In the genomic region with DNA sequence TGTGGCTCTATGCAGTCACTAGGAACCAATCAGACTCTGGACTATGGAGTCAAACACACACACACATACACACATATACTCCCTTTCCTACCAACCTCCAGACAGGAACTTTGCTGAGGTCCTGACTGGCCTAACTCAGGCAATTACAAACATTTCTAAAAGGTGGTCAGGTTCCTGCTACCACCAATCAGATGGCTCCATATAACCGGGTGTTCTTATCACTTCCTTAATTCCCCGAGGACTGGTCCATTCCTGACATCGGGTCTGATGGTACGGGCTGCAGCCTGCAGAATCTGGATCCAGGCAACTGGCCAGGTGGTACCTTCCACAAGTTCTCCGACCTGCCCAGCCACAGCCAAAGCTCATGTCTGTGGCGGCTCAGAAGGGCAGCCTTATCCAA, we compare ENCODE assay signal across 22 mouse cellular contexts.
DNase-seq lines count a peak whose midpoint lies in the region; ATAC-seq and TF ChIP-seq lines count a peak whose summit lies in the region.
"Had no signal": no experiment of that assay in that cellular context is flagged by ENCODE, and none has a peak within 500 bp of the region (broad histone marks: within the 10 kb centered on the region; RNA-seq: fewer than 3 reads in every experiment).

No protein-coding gene starts in this region.

- no peak overlapping the region for H3K4me3 ChIP-seq in forebrain, embryonic 11.5 days (ENCODE audit: low read depth, low read length)
- no peak overlapping the region for H3K4me3 ChIP-seq in forebrain, postnatal 0 days (ENCODE audit: low read depth, low read length)
- H3K4me3 ChIP-seq in heart, embryonic 10.5 days: no peak overlapping the region
- no peak overlapping the region for H3K4me3 ChIP-seq in MEL (ENCODE audit: control insufficient read depth in 1 of 2, insufficient read depth in 1 of 2, low read depth in 2 of 2, low read length in 2 of 2)
- no peak overlapping the region for H3K4me3 ChIP-seq in kidney, adult 2 months (ENCODE audit: insufficient read depth, low read depth, low read length)

- TF ChIP-seq EP300 in MEL (IDR thresholded peaks at IDR 0.05; ENCODE audit: low read depth in 1 of 2, low read length in 2 of 2): no peak

- no peak for TF ChIP-seq CTCF in forebrain, postnatal 0 days (IDR thresholded peaks at IDR 0.05; ENCODE audit: low read depth)
- no peak for TF ChIP-seq CTCF in MEL (IDR thresholded peaks at IDR 0.05 in 2 of 3, conservative IDR thresholded peaks at IDR 0.05 in 1 of 3; ENCODE audit: control insufficient read depth in 1 of 3, insufficient read depth in 1 of 3, low read depth in 2 of 3, low read length in 3 of 3, poor library complexity in 1 of 3, severe bottlenecking in 1 of 3)
- no peak for TF ChIP-seq CTCF in kidney, adult 2 months (conservative IDR thresholded peaks at IDR 0.05; ENCODE audit: insufficient read depth, insufficient read length, low read depth, low read length)

- no peak for TF ChIP-seq RAD21 in MEL (IDR thresholded peaks at IDR 0.05; ENCODE audit: low read depth, low read length)

- peak; percentile 26 for DNase-seq in forebrain, embryonic 11.5 days (ENCODE audit: low spot score)
- DNase-seq in forebrain, postnatal 0 days: no peak
- peak; percentile 75 for DNase-seq in heart, adult 11 months
- DNase-seq in heart, postnatal 36 days: no peak
- DNase-seq in heart, embryonic 10.5 days (ENCODE audit: low spot score): peak; percentile 58
- DNase-seq in heart, postnatal 10 days: no peak
- DNase-seq in MEL (ENCODE audit: low read depth, low spot score): peak; percentile 31
- DNase-seq in kidney, adult 2 months: no peak
- DNase-seq: adrenal gland, adult 2 months; adrenal gland, adult 8-10 months; adrenal gland, postnatal 10 days; adrenal gland, postnatal 14 days; adrenal gland, postnatal 25 days; adrenal gland, postnatal 36 days; cerebellum, adult 11 months; cerebellum, adult 11-12 months; cerebellum, adult 18-20 months had no signal

- TF ChIP-seq POLR2A in MEL (IDR thresholded peaks at IDR 0.05; ENCODE audit: control insufficient read depth in 1 of 2, insufficient read depth in 1 of 2, low read depth in 1 of 2, low read length in 2 of 2, poor library complexity in 1 of 2): no peak
- no peak for TF ChIP-seq POLR2A in kidney, adult 2 months (IDR thresholded peaks at IDR 0.05; ENCODE audit: low read depth, low read length)

- intact Hi-C loops in heart, postnatal 36 days (cut with DNase I): no loop called here
- intact Hi-C loops in heart, postnatal 10 days (cut with DNase I): no loop called here

- H3K36me3 ChIP-seq in forebrain, embryonic 11.5 days (ENCODE audit: control insufficient read depth, insufficient read depth, low read length): no peaks in the 10 kb centered on the region
- no peaks in the 10 kb centered on the region for H3K36me3 ChIP-seq in forebrain, postnatal 0 days (ENCODE audit: insufficient read depth)
- no peaks in the 10 kb centered on the region for H3K36me3 ChIP-seq in heart, embryonic 10.5 days
- H3K36me3 ChIP-seq in MEL (ENCODE audit: control insufficient read depth in 1 of 2, insufficient read depth in 2 of 2, low read length in 2 of 2): peaks cover 0 to 7% of the 10 kb centered on the region in 2 experiments; a peak in 2 of 4 replicates
- H3K36me3 ChIP-seq in kidney, adult 2 months (ENCODE audit: control insufficient read depth, insufficient read depth, low read length): no peaks in the 10 kb centered on the region
- H3K36me3 ChIP-seq: G1E had no signal

- no peak overlapping the region; the same call in 1 of the 2 replicates for H3K9ac ChIP-seq in forebrain, embryonic 11.5 days (ENCODE audit: low read length)
- no peak overlapping the region for H3K9ac ChIP-seq in forebrain, postnatal 0 days
- H3K9ac ChIP-seq in MEL (ENCODE audit: control insufficient read depth, low read depth, low read length, poor library complexity, severe bottlenecking): no peak overlapping the region

- H3K27me3 ChIP-seq in forebrain, embryonic 11.5 days (ENCODE audit: control insufficient read depth, insufficient read depth, low read length): no peaks in the 10 kb centered on the region
- no peaks in the 10 kb centered on the region for H3K27me3 ChIP-seq in forebrain, postnatal 0 days (ENCODE audit: insufficient read depth, low read length)
- H3K27me3 ChIP-seq in heart, embryonic 10.5 days (ENCODE audit: insufficient read depth, poor library complexity, severe bottlenecking): no peaks in the 10 kb centered on the region
- no peaks in the 10 kb centered on the region for H3K27me3 ChIP-seq in MEL (ENCODE audit: control insufficient read depth in 1 of 2, insufficient read depth in 2 of 2, low read length in 2 of 2)
- H3K27me3 ChIP-seq in kidney, adult 2 months (replicated peaks; ENCODE audit: control insufficient read depth, insufficient read depth, low read length): no peaks in the 10 kb centered on the region
- H3K27me3 ChIP-seq: CH12.LX, Patski had no signal

- H3K9me3 ChIP-seq in forebrain, embryonic 11.5 days (ENCODE audit: control insufficient read depth, low read length): no peaks in the 10 kb centered on the region
- H3K9me3 ChIP-seq in forebrain, postnatal 0 days (ENCODE audit: low read length): no peaks in the 10 kb centered on the region
- no peaks in the 10 kb centered on the region for H3K9me3 ChIP-seq in heart, embryonic 10.5 days
- H3K9me3 ChIP-seq in MEL (replicated peaks; ENCODE audit: insufficient read depth, low read length): no peaks in the 10 kb centered on the region

- H3K27ac ChIP-seq in forebrain, embryonic 11.5 days (ENCODE audit: low read depth, low read length): no peak overlapping the region
- no peak overlapping the region for H3K27ac ChIP-seq in forebrain, postnatal 0 days (ENCODE audit: low read depth, low read length)
- H3K27ac ChIP-seq in heart, embryonic 10.5 days: no peak overlapping the region
- no peak overlapping the region for H3K27ac ChIP-seq in MEL (ENCODE audit: control insufficient read depth, low read depth, low read length)
- H3K27ac ChIP-seq in kidney, adult 2 months (ENCODE audit: insufficient read depth, low read depth, low read length): no peak overlapping the region

- H3K79me2 ChIP-seq in MEL (ENCODE audit: control insufficient read depth, insufficient read depth, low read length, poor library complexity): no peaks in the 10 kb centered on the region

- ATAC-seq in forebrain, embryonic 11.5 days (replicated peaks; ENCODE audit: low FRiP score): no peak
- no peak for ATAC-seq in forebrain, postnatal 0 days
- ATAC-seq: activated CD4-positive, CD25-positive, alpha-beta regulatory T cell, adult 4 months; CD4-positive, CD25-positive, alpha-beta regulatory T cell, adult 4 months; Patski had no signal

- no peak overlapping the region for H3K4me2 ChIP-seq in forebrain, embryonic 11.5 days (ENCODE audit: low read depth, low read length, severe bottlenecking)
- no peak overlapping the region for H3K4me2 ChIP-seq in forebrain, postnatal 0 days (ENCODE audit: low read depth)

- no peaks in the 10 kb centered on the region for H3K4me1 ChIP-seq in forebrain, embryonic 11.5 days (replicated peaks; ENCODE audit: control insufficient read depth, insufficient read depth, low read length)
- peaks cover 5% of the 10 kb centered on the region; the same call in 1 of the 2 replicates for H3K4me1 ChIP-seq in forebrain, postnatal 0 days (ENCODE audit: insufficient read depth)
- H3K4me1 ChIP-seq in heart, embryonic 10.5 days: no peaks in the 10 kb centered on the region
- H3K4me1 ChIP-seq in MEL (ENCODE audit: control insufficient read depth in 1 of 2, insufficient read depth in 2 of 2, low read length in 2 of 2): peaks cover 6 to 14% of the 10 kb centered on the region in 2 experiments
- no peaks in the 10 kb centered on the region for H3K4me1 ChIP-seq in kidney, adult 2 months (ENCODE audit: control insufficient read depth, insufficient read depth, low read length)

- 91% methylated on average over 6 of the region's 6 CpGs for WGBS in forebrain, embryonic 11.5 days
- 95% methylated on average over 6 of the region's 6 CpGs for WGBS in forebrain, postnatal 0 days
- 89% methylated on average over 6 of the region's 6 CpGs for WGBS in heart, embryonic 10.5 days
- 83% methylated on average over 6 of the region's 6 CpGs for WGBS in kidney, adult 2 months

TF ChIP-seq in MEL, 35 proteins besides CTCF, POLR2A, EP300 and RAD21:
- TF ChIP-seq USF1 (IDR thresholded peaks at IDR 0.05; ENCODE audit: low read depth, low read length): no peak
- no peak for TF ChIP-seq MYB (IDR thresholded peaks at IDR 0.05; ENCODE audit: low read depth, low read length)
- no peak for TF ChIP-seq POLR2AphosphoS2 (IDR thresholded peaks at IDR 0.05; ENCODE audit: low read length)
- TF ChIP-seq ETS1 (IDR thresholded peaks at IDR 0.05; ENCODE audit: low read depth, low read length): no peak
- TF ChIP-seq ZC3H11A (IDR thresholded peaks at IDR 0.05; ENCODE audit: low read depth, low read length): no peak
- no peak for TF ChIP-seq ZMIZ1 (IDR thresholded peaks at IDR 0.05; ENCODE audit: low read depth, low read length)
- no peak for TF ChIP-seq ZNF384 (IDR thresholded peaks at IDR 0.05; ENCODE audit: low read depth, low read length)
- no peak for TF ChIP-seq SMC3 (IDR thresholded peaks at IDR 0.05; ENCODE audit: low read depth, low read length)
- TF ChIP-seq USF2 (IDR thresholded peaks at IDR 0.05; ENCODE audit: borderline replicate concordance in 1 of 2, insufficient read depth in 1 of 2, low read depth in 1 of 2, low read length in 2 of 2): no peak
- TF ChIP-seq GATA1 (IDR thresholded peaks at IDR 0.05; ENCODE audit: low read depth, low read length): no peak
- TF ChIP-seq JUND (IDR thresholded peaks at IDR 0.05; ENCODE audit: low read depth, low read length): no peak
- no peak for TF ChIP-seq TCF12 (IDR thresholded peaks at IDR 0.05; ENCODE audit: low read depth, low read length)
- TF ChIP-seq ZKSCAN1 (IDR thresholded peaks at IDR 0.05; ENCODE audit: low read depth, low read length): no peak
- TF ChIP-seq TAL1 (IDR thresholded peaks at IDR 0.05; ENCODE audit: low read length): no peak

Comparison
In these comparisons a context has a peak if more than half of its experiments do, and no peak if none do; other contexts are left out.
1. DNase-seq: peak in forebrain, embryonic 11.5 days (single experiment), heart, adult 11 months (single experiment), heart, embryonic 10.5 days (single experiment) and MEL (single experiment); none in forebrain, postnatal 0 days (single experiment), heart, postnatal 36 days (0 of 2), heart, postnatal 10 days (0 of 2) and kidney, adult 2 months (single experiment).